21 mouse cellular contexts compared by ENCODE assay signal in the genomic region with DNA sequence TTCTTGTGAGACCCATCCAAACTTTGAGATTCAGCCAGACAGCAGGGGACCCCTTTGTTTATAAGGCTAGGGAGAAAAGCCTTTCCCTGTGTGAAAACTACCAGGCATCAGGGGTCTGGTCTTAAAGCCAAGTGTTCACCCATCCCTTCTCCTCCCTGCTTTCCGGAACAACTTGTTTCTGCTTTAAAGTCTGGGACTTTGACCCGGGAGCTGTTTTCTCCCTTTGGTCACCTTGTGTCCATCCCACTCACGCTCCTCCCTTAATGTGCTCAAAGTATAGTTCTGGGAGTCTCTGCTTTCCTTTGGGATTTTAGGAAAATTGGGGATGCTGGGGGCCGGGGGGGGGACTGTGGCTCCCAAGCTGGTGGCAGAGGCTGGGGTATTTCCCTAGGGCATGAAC. TPM values are rescaled to one million over a fixed set of nuclear protein-coding genes. Genes with fewer than 3 reads are reported as not detected.
DNase-seq lines count a peak whose midpoint lies in the region; ATAC-seq and TF ChIP-seq lines count a peak whose summit lies in the region.
"Had no signal": no experiment of that assay in that cellular context is flagged by ENCODE, and none has a peak within 500 bp of the region (broad histone marks: within the 10 kb centered on the region; RNA-seq: fewer than 3 reads in every experiment).

No protein-coding gene starts in this region.

- no peaks in the 10 kb centered on the region for H3K36me3 ChIP-seq in kidney, adult 2 months (ENCODE audit: control insufficient read depth, insufficient read depth, low read length)
- H3K36me3 ChIP-seq in lung, embryonic 15.5 days, result no peaks in the 10 kb centered on the region
- no peaks in the 10 kb centered on the region for H3K36me3 ChIP-seq in kidney, embryonic 15.5 days
- H3K36me3 ChIP-seq: embryonic facial prominence, embryonic 13.5 days; heart, embryonic 15.5 days; limb, embryonic 13.5 days had no signal

- peak overlapping the region; percentile 92 for H3K27ac ChIP-seq in kidney, adult 2 months (ENCODE audit: insufficient read depth, low read depth, low read length)
- peak overlapping the region; percentile 84 for H3K27ac ChIP-seq in lung, embryonic 15.5 days
- peak overlapping the region; percentile 83 for H3K27ac ChIP-seq in kidney, embryonic 15.5 days
- H3K27ac ChIP-seq: embryonic facial prominence, embryonic 13.5 days; heart, embryonic 15.5 days; hindbrain, postnatal 0 days; limb, embryonic 13.5 days; liver, embryonic 14.5 days; stomach, postnatal 0 days had no signal

- no peak for ATAC-seq in lung, embryonic 15.5 days (ENCODE audit: borderline replicate concordance, extremely low read depth, low FRiP score, low TSS enrichment)
- no peak for ATAC-seq in kidney, embryonic 15.5 days (replicated peaks; ENCODE audit: low FRiP score)

- H3K4me1 ChIP-seq in kidney, adult 2 months (ENCODE audit: control insufficient read depth, insufficient read depth, low read length), result peaks cover 13% of the 10 kb centered on the region
- H3K4me1 ChIP-seq in lung, embryonic 15.5 days, result peaks cover 26% of the 10 kb centered on the region
- H3K4me1 ChIP-seq in kidney, embryonic 15.5 days, result peaks cover 23% of the 10 kb centered on the region
- H3K4me1 ChIP-seq: embryonic facial prominence, embryonic 13.5 days; limb, embryonic 13.5 days had no signal

- H3K4me2 ChIP-seq in lung, embryonic 15.5 days, result no peak overlapping the region
- H3K4me2 ChIP-seq in kidney, embryonic 15.5 days, result no peak overlapping the region
- H3K4me2 ChIP-seq: embryonic facial prominence, embryonic 13.5 days; heart, embryonic 15.5 days; limb, embryonic 13.5 days; midbrain, embryonic 11.5 days had no signal

- no peaks in the 10 kb centered on the region for H3K27me3 ChIP-seq in kidney, adult 2 months (replicated peaks; ENCODE audit: control insufficient read depth, insufficient read depth, low read length)
- H3K27me3 ChIP-seq in lung, embryonic 15.5 days, result no peaks in the 10 kb centered on the region
- peaks cover 22% of the 10 kb centered on the region for H3K27me3 ChIP-seq in kidney, embryonic 15.5 days

- no peak overlapping the region for H3K9ac ChIP-seq in lung, embryonic 15.5 days
- H3K9ac ChIP-seq in kidney, embryonic 15.5 days, result no peak overlapping the region
- H3K9ac ChIP-seq: embryonic facial prominence, embryonic 13.5 days; heart, embryonic 15.5 days; limb, embryonic 13.5 days; liver, embryonic 14.5 days had no signal

- TF ChIP-seq POLR2A in kidney, adult 2 months (IDR thresholded peaks at IDR 0.05; ENCODE audit: low read depth, low read length), result no peak

- DNase-seq in kidney, adult 2 months, result peak; percentile 79
- DNase-seq in kidney, postnatal 10 days, result no peak
- no peak for DNase-seq in lung, postnatal 4 days
- peak; percentile 52 to 63 for DNase-seq in kidney, postnatal 25 days
- no peak for DNase-seq in adrenal gland, adult (ENCODE audit: inconsistent age in 2 of 2, low spot score in 1 of 2)
- DNase-seq in adrenal gland, postnatal 36 days, result no peak

- no peaks in the 10 kb centered on the region for H3K9me3 ChIP-seq in lung, embryonic 15.5 days
- H3K9me3 ChIP-seq in kidney, embryonic 15.5 days (replicated peaks), result no peaks in the 10 kb centered on the region
- H3K9me3 ChIP-seq: embryonic facial prominence, embryonic 13.5 days; heart, embryonic 15.5 days; limb, embryonic 13.5 days had no signal

- 39% methylated on average over 4 of the region's 4 CpGs for WGBS in kidney, adult 2 months
- 53% methylated on average over 4 of the region's 4 CpGs for WGBS in lung, embryonic 15.5 days
- WGBS in kidney, embryonic 15.5 days, result 70% methylated on average over 4 of the region's 4 CpGs

- H3K4me3 ChIP-seq in kidney, adult 2 months (ENCODE audit: insufficient read depth, low read depth, low read length), result no peak overlapping the region
- H3K4me3 ChIP-seq in lung, embryonic 15.5 days, result no peak overlapping the region
- no peak overlapping the region for H3K4me3 ChIP-seq in kidney, embryonic 15.5 days (replicated peaks)
- H3K4me3 ChIP-seq: embryonic facial prominence, embryonic 13.5 days; heart, embryonic 15.5 days; limb, embryonic 13.5 days had no signal

- TF ChIP-seq CTCF in kidney, adult 2 months (conservative IDR thresholded peaks at IDR 0.05; ENCODE audit: insufficient read depth, insufficient read length, low read depth, low read length), result no peak

RNA-seq across cellular contexts. Expression of a gene that starts 2.3 kb away (rescaled TPM):
- 3,641 and 4,008 TPM in 2 replicates for polyA plus RNA-seq in kidney, adult 2 months (2012; rRNA removed)
- polyA plus RNA-seq in lung, embryonic 15.5 days (2015; fragmentation: Nextera tagmentation; extraction: Ambion mirVana), result 21.6 and 22.9 TPM in 2 replicates
- polyA plus RNA-seq in kidney, embryonic 15.5 days (2015; fragmentation: Nextera tagmentation; extraction: Ambion mirVana), result 161 and 191 TPM in 2 replicates
- total RNA-seq in adrenal gland, postnatal 36 days (2021), result not detected

RNA-seq across cellular contexts. Expression of a gene that starts 30.0 kb away (rescaled TPM):
- 1.7 and 1.8 TPM in 2 replicates for polyA plus RNA-seq in kidney, adult 2 months (2012; rRNA removed)
- polyA plus RNA-seq in lung, embryonic 15.5 days (2015; fragmentation: Nextera tagmentation; extraction: Ambion mirVana), result 1.8 TPM in 2 replicates
- polyA plus RNA-seq in kidney, embryonic 15.5 days (2015; fragmentation: Nextera tagmentation; extraction: Ambion mirVana), result 1.1 and 1.4 TPM in 2 replicates
- total RNA-seq in adrenal gland, postnatal 36 days (2021), result 1 to 10 TPM; 2.1 to 2.4 TPM
- polyA plus RNA-seq: CD4-positive, CD25-positive, alpha-beta regulatory T cell, adult 4 months had no signal

RNA-seq across cellular contexts. Expression of a gene that starts 47.8 kb away (rescaled TPM):
- polyA plus RNA-seq in kidney, adult 2 months (2012; rRNA removed), result 0.04 and 0.06 TPM in 2 replicates
- polyA plus RNA-seq in lung, embryonic 15.5 days (2015; fragmentation: Nextera tagmentation; extraction: Ambion mirVana), result 0.06 TPM in 1 of 2 replicates, not detected in the other
- polyA plus RNA-seq in kidney, embryonic 15.5 days (2015; fragmentation: Nextera tagmentation; extraction: Ambion mirVana), result 0.57 and 0.86 TPM in 2 replicates
- total RNA-seq in adrenal gland, postnatal 36 days (2021), result not detected
- total RNA-seq: adrenal gland, adult 18-20 months; adrenal gland, postnatal 25 days; heart, postnatal 25 days; megakaryocyte progenitor cell, adult 5-6 weeks had no signal
- polyA plus RNA-seq: heart, embryonic 15.5 days; limb, embryonic 13.5 days; thymus, postnatal 0 days had no signal

Comparison
In these comparisons a context has a peak if more than half of its experiments do, and no peak if none do; other contexts are left out.
1. DNase-seq: peak in kidney, adult 2 months (single experiment) and kidney, postnatal 25 days (2 of 2); none in kidney, postnatal 10 days (single experiment), lung, postnatal 4 days (0 of 2), adrenal gland, adult (0 of 2) and adrenal gland, postnatal 36 days (0 of 2).
2. RNA of a gene that starts 2.3 kb away (polyA plus RNA-seq): 3,641 to 4,008 TPM in kidney, adult 2 months; 161 to 191 TPM in kidney, embryonic 15.5 days and 21.6 to 22.9 TPM in lung, embryonic 15.5 days; every median in the first group is over 10 times any median in the second.
3. Peak in every context shown above with its lines, with median percentiles within 50 percentile points of each other: H3K27ac ChIP-seq.